Mouse (Mus musculus) mammary gland, adult 2 months (tissue): ENCODE measurements around the gene Id1. TPM values are rescaled to one million over a fixed set of nuclear protein-coding genes. Genes with fewer than 3 reads are reported as not detected.

Experiments used
- polyA plus RNA-seq: library from polyadenylated mRNA; depleted of rRNA; stranded (reverse); fragments of >200 nt; gene quantifications from 2 replicates; pipeline ENCODE4 v1.2.3, GENCODE M21; 2012; ENCODE audit warnings: low replicate concordance; rRNA removed

Id1 gene
- 125 and 230 TPM in 2 replicates for polyA plus RNA-seq

DNA sequence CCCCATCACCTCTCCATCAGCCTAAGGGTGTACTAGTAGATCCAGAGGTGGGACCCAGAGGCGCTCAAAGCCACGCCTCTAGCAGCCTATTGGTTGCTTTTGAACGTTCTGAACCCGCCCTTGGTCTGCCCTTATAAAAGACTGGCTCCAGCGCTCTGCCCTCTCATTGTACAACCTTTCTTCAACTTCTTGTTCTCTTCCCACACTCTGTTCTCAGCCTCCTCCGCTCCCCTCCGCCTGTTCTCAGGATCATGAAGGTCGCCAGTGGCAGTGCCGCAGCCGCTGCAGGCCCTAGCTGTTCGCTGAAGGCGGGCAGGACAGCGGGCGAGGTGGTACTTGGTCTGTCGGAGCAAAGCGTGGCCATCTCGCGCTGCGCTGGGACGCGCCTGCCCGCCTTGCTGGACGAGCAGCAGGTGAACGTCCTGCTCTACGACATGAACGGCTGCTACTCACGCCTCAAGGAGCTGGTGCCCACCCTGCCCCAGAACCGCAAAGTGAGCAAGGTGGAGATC, at the start of gene Id1:
Id1 (plus strand) TSS at position 162 of the 512 bp plus-strand sequence.

DNA sequence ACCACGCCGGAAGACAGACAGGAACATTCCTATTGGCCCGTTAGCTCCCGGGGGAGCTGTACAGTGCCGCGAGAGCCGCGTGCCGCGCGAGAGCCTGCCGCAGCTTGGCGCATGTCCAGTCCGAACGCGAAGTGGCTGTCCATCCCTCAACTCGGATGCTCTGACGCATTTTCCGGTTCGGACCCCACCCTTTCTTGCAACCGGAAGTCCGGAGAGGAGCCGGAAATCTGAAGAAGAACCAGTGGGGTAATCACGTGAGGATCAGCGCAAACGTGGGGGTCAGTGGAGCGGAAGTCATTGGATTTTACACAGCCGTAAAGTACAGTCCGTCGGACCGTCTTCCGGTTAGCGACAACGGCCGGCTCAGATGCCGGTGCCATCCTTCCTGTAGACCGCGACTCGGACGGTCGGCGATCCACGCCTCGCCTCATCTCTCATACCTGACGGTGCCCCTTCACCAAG, 49.2 kb upstream of the Id1 start, which contains the start of gene Mcts2:
Mcts2 (plus strand) TSS at position 230 of the 462 bp plus-strand sequence.

GRCm38 (mm10) chr2:152753944-152754711, 18.1 kb downstream of the Id1 start, which contains the start of gene Cox4i2:
Gene Cox4i2 (plus strand): TSS chr2:152754173.

Other genes with a start within 250 kb of the Id1 start
- not detected in 2 replicates for gene Defb22, start 246.1 kb upstream of the Id1 start, polyA plus RNA-seq
- gene Defb26, start 224.6 kb upstream of the Id1 start, polyA plus RNA-seq, result not detected in 2 replicates
- gene Defb28, start 218.0 kb upstream of the Id1 start, polyA plus RNA-seq, result not detected in 2 replicates
- gene Defb29, start 196.2 kb upstream of the Id1 start, polyA plus RNA-seq, result not detected in 2 replicates
- gene Gm17416, start 166.9 kb upstream of the Id1 start, polyA plus RNA-seq, result not detected in 2 replicates
- gene Defb21, start 163.5 kb upstream of the Id1 start, polyA plus RNA-seq, result not detected in 2 replicates
- gene Defb19, start 155.9 kb upstream of the Id1 start, polyA plus RNA-seq, result not detected in 2 replicates
- not detected in 2 replicates for gene Defb45, start 136.9 kb upstream of the Id1 start, polyA plus RNA-seq
- not detected in 2 replicates for gene Defb36, start 131.9 kb upstream of the Id1 start, polyA plus RNA-seq
- gene Defb25, start 113.2 kb upstream of the Id1 start, polyA plus RNA-seq, result 1.1 TPM in 1 of 2 replicates, not detected in the other
- 9.5 and 17.9 TPM in 2 replicates for gene Rem1, start 109.3 kb upstream of the Id1 start, polyA plus RNA-seq
- gene H13, start 66.8 kb upstream of the Id1 start, polyA plus RNA-seq, result 151 and 249 TPM in 2 replicates
- gene Mcts2, start 49.2 kb upstream of the Id1 start, polyA plus RNA-seq, result 3.1 and 7.1 TPM in 2 replicates
- 5.7 and 6.6 TPM in 2 replicates for gene Cox4i2, start 17.9 kb downstream of the Id1 start, polyA plus RNA-seq
- gene Bcl2l1, start 95.5 kb downstream of the Id1 start, polyA plus RNA-seq, result 49.6 and 59.3 TPM in 2 replicates
- gene Tpx2, start 111.7 kb downstream of the Id1 start, polyA plus RNA-seq, result 0.38 and 0.62 TPM in 2 replicates
- 0.06 and 68.0 TPM in 2 replicates for gene Mylk2, start 175.1 kb downstream of the Id1 start, polyA plus RNA-seq
- gene Foxs1, start 197.0 kb downstream of the Id1 start, polyA plus RNA-seq, result 14.4 and 21.7 TPM in 2 replicates
- 4.9 and 5.1 TPM in 2 replicates for gene Dusp15, start 215.4 kb downstream of the Id1 start, polyA plus RNA-seq
- 0.10 and 0.22 TPM in 2 replicates for gene Ttll9, start 226.2 kb downstream of the Id1 start, polyA plus RNA-seq